Mouse (Mus musculus): ENCODE data around the gene Sh3bp5.

Sh3bp5 gene

GRCm38 (mm10) chr14:31439279-31439678 is 3.4 kb upstream of the Sh3bp5 start:
- ChIA-PET POLR2A (interaction anchor here in 2 of 4 experiments (1.4 to 1.5 kb wide), 2 partner anchors 37 to 202 kb away, joined by 3 read pairs; partner anchors contain the start of genes Btd (in 1 of the 2), Gm49387 (in 1 of the 2) and Hacl1 (in 1 of the 2)), CTCF (interaction anchor here in 2 of 4 experiments (0.6 to 1.2 kb wide), 3 partner anchors 75 to 622 kb away, joined by 3 to 6 read pairs (median 3); no protein-coding TSS in a partner anchor)

DNA sequence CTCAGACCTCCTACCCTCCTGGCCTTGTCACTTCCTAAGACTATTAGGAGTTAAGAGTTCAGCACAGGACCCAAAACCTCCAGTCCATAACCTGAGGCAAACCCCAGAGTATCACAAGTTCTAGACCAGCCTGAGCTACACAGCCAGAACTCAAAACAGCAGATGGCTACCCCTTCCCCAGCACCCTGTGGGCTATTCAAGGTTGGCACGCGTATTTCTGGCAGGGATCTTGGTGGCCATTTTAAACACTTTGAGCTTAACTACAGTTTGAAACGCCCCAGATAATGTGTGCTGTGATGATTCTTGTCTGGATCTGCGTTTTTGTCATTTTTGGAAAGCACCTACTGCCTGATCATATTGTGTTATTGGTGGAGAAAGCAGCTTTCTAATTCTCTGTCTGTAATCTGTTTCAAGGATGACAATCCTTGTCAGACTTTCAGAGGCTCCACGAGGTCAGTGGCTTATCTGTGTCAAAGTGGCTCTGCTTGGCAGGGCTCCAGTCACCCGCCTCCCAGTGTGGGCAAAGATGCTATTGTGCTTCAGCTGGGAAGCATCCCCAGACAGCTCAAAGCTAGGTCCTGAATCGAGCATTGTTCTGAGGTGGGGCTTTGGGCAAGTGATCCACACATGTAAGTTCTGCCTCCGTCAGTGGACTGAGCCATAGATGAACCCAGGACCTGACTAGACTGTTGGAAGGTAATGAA is 2.1 kb upstream of the Sh3bp5 start:
- CTCF ChIA-PET, result interaction anchor here in 1 of 4 experiments (0.6 kb wide), 1 partner anchor 35 kb away, joined by 9 read pairs; no protein-coding TSS in a partner anchor
- POLR2A ChIA-PET, result interaction anchor here in 2 of 4 experiments (0.9 to 1.1 kb wide), 2 partner anchors 23 to 70 kb away, joined by 3 read pairs; no protein-coding TSS in a partner anchor

DNA sequence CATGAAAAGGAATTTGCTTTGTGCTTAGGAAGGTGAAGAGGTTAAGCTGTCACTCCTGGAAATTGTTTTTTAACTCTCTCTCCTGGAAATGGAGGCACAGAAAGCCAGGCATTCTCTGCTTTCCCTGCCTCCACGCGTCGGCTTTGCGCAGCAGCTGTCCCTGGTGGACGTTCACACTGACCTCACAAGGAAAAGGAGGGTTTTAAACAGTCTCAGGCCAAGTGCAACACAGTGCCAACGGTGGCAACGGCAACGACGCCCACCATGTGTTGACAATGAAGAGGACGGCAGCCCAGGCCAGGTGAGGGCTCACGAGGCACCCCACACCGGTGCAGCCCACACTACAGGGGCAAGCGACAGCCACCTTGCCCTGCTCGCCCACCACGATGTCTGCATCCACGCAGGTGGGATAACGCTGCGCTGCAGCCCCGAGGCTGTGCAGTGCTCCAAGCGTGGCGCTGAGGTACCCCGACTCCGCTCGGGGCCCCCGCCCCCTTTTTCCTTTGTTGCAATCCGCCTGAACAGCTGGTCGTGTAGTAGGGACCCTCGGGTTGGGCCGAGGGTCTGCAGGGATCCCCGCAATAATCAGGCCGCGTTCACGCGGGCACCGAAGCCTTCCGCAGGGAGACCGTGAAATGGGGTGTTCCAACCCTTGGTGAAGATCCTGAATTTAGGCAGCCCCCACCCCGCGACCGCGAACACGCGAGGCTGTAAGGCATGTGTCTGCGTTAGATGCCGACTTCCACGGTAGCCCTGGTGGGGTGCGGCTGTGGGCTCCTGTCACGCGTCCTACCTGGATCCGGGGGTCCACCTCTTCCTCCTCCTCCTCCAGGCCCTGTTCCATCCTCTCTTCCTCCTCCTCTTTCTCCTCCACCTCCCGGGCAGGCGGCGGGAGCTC is 611 bp downstream of the Sh3bp5 start:
- ChIA-PET POLR2A (interaction anchor here in 1 of 4 experiments (0.7 to 1.2 kb wide), 3 partner anchors 26 to 172 kb away, joined by 3 read pairs; no protein-coding TSS in a partner anchor), CTCF (interaction anchor here (0.6 to 1.6 kb wide), 6 partner anchors 8 to 168 kb away, joined by 3 to 6 read pairs (median 4); no protein-coding TSS in a partner anchor)

GRCm38 (mm10) chr14:31434426-31434825 is 1.5 kb downstream of the Sh3bp5 start:
- ChIA-PET POLR2A (interaction anchor here in 2 of 4 experiments (0.5 to 1.2 kb wide), 4 partner anchors 27 to 172 kb away, joined by 3 read pairs; no protein-coding TSS in a partner anchor), CTCF (interaction anchor here in 2 of 4 experiments (0.6 to 1.0 kb wide), 5 partner anchors 9 to 167 kb away, joined by 3 to 4 read pairs (median 3); no protein-coding TSS in a partner anchor)

DNA sequence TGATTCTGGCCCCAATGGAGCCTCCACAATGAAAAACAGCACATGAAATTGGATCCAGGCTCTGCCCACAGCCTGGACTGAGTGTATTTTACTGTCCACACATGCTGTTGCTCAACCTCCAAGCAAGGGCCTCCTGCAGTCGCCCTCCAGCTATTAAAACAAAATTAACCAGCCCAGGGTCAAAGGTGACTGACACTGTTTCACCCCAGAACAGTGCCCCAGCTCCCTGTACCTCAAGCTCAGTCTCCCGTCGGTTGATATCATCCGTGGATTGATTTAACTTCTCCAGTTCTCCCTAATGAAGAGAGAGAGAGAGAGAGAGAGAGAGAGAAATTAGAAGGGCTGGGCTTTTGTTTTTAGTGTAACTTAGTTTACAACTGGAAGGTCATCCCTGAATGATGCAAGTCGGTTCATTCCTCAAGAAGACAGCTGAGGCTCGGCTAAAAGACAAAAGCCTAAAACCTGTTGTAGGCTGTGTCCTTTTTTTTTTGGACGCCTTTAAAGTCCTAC is 2.0 kb downstream of the Sh3bp5 start:
- ChIA-PET CTCF (interaction anchor here in 2 of 4 experiments (0.6 to 1.0 kb wide), 4 partner anchors 23 to 981 kb away, joined by 3 to 4 read pairs (median 3); no protein-coding TSS in a partner anchor), POLR2A (interaction anchor here in 2 of 4 experiments (0.5 to 1.2 kb wide), 2 partner anchors 27 to 39 kb away, joined by 3 read pairs; no protein-coding TSS in a partner anchor)

GRCm38 (mm10) chr14:31433126-31433525 is 2.8 kb downstream of the Sh3bp5 start:
- ChIA-PET CTCF (interaction anchor here in 1 of 4 experiments (0.5 kb wide), 1 partner anchor 171 kb away, joined by 3 read pairs; no protein-coding TSS in a partner anchor), POLR2A (no interaction called here)

DNA sequence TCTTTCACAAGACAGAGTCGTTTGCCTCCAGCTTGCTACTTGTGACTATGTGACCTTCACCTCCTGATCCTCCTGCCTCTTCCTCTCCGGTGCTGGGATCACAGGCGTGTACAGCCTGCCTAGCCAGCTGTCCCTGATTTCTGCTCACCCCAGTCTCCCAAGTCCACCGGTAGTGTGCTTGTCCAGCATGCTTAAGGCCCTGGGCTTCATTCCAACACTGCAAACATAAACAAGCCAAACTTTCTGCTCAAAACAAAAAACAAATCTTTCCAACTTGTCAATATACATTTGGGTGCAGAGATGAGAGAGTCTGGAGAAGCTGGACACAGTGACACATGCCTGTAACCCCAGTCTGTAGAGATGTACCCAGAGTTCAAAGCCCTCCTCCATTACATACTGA is 3.5 kb downstream of the Sh3bp5 start:
- CTCF ChIA-PET, result interaction anchor here in 1 of 4 experiments (0.9 kb wide), 1 partner anchor 516 kb away, joined by 3 read pairs; no protein-coding TSS in a partner anchor
- POLR2A ChIA-PET, result no interaction called here

GRCm38 (mm10) chr14:31431789-31432330 is 4.0 kb downstream of the Sh3bp5 start:
- CTCF ChIA-PET, result interaction anchor here in 1 of 4 experiments (0.9 kb wide), 1 partner anchor 516 kb away, joined by 3 read pairs; no protein-coding TSS in a partner anchor
- POLR2A ChIA-PET, result interaction anchor here in 2 of 4 experiments (0.6 to 1.5 kb wide), 3 partner anchors 25 to 59 kb away, joined by 3 read pairs; no protein-coding TSS in a partner anchor

DNA sequence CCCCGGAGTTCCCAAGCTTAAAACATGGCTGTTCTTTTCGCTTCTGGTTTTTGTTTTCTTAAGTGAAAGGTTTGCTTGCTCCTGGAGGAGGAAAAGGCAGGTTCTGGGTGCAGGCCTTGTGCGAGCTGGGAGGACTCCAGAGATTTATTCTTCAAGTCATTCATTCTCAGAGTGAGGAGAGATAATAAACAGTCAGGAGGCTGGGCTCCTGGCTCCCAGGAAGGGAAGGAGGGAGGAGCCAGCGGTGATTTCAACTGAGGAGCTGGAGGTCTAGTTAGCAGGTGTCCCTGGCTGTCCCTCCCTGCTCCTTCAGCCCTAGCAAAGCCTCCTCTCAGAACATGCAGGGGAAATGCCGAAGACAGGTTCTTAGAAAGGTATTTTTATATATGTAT is 6.9 kb downstream of the Sh3bp5 start:
- ChIA-PET CTCF (interaction anchor here in 1 of 4 experiments (0.6 to 1.5 kb wide), 2 partner anchors 43 to 44 kb away, joined by 3 read pairs; no protein-coding TSS in a partner anchor), POLR2A (interaction anchor here in 2 of 4 experiments (0.6 to 1.9 kb wide), 3 partner anchors 12 to 107 kb away, joined by 5 read pairs; no protein-coding TSS in a partner anchor)

DNA sequence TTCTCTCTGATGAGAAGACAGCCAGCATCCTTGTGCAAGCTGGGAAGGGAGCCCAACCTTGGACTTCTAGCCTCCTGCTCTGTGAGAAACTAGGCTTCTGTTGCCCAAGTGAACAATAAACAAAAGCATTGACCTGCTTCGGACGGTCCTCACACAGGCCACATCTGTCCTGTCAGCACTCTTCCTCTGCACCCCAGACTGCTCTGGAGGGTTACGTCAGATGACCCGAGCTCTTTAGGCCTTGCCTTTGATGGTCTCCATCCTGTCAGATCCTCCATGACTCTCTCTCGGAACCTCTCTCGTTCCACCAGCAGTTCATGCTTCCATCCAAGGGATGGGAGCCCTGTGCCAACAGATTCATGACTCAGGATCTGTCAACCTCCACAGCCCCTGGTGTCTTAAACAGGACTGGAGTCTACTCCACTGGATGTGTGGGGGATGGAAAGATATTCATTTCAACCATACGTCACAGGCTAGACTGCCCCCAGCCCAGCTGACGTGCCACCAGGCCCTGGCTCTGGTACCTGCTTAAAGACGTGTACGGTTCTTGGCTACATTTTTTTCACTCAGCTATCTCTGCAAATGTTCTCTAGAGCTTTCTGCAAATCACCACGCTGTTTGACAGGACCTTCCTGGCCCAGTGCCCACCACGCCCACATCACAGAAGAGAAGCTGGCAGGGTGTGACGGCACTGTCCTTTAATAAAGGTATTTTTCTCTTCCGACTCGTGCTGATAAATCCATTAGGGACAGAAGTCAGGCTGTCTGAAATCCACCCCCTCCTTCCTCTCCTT is 7.5 kb downstream of the Sh3bp5 start:
- POLR2A ChIA-PET, result interaction anchor here in 1 of 4 experiments (0.6 kb wide), 2 partner anchors 24 to 108 kb away, joined by 5 read pairs; no protein-coding TSS in a partner anchor
- CTCF ChIA-PET, result interaction anchor here in 1 of 4 experiments (0.6 to 1.5 kb wide), 2 partner anchors 43 to 44 kb away, joined by 3 read pairs; no protein-coding TSS in a partner anchor

- ChIA-PET CTCF (no interaction called here), POLR2A (interaction anchor here in 1 of 4 experiments (1.0 to 1.2 kb wide), 2 partner anchors 9 to 35 kb away, joined by 3 to 4 read pairs; no protein-coding TSS in a partner anchor)
These were observed 12.7 kb downstream of the Sh3bp5 start for GRCm38 (mm10) chr14:31422961-31423791.

DNA sequence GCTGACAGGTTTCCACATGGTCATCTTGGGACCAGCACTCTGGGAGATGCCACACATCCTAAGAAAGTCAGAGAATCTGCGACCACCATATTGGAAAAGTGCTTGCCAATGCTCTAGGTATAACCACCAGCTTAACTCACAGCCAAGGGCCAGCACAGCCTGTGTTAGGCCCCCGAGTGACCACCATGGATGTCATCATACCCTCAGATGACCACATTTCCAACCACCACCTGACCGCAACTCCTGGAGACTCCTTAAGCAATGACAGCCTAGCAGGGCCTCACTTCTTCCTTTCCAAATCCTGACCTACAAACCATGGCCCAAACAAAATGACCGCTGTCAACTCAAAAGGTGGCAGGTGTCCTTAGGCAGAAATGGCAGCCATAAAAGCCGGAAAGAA is 13.5 kb downstream of the Sh3bp5 start:
- ChIA-PET POLR2A (interaction anchor here in 2 of 4 experiments (0.6 to 0.8 kb wide), 2 partner anchors 20 to 837 kb away, joined by 3 to 5 read pairs; no protein-coding TSS in a partner anchor), CTCF (no interaction called here)

- POLR2A ChIA-PET, result interaction anchor here in 2 of 4 experiments (0.6 to 0.8 kb wide), 4 partner anchors 19 to 929 kb away, joined by 3 to 5 read pairs (median 4); no protein-coding TSS in a partner anchor
These were observed 14.2 kb downstream of the Sh3bp5 start for GRCm38 (mm10) chr14:31421509-31422295.

GRCm38 (mm10) chr14:31420985-31421384 is 14.9 kb downstream of the Sh3bp5 start:
- ChIA-PET POLR2A (interaction anchor here in 3 of 4 experiments (0.6 to 0.7 kb wide), 3 partner anchors 43 to 485 kb away, joined by 3 to 5 read pairs (median 4); no protein-coding TSS in a partner anchor), CTCF (interaction anchor here in 2 of 4 experiments (0.7 to 1.1 kb wide), 2 partner anchors 15 to 113 kb away, joined by 3 to 5 read pairs; partner anchors contain the start of gene Sh3bp5 (in 1 of the 2))

More at GRCm38 (mm10) chr14:31421509-31422295, 14.2 kb downstream of the Sh3bp5 start:
- CTCF ChIA-PET, result interaction anchor here in 1 of 4 experiments (0.5 to 0.7 kb wide), 2 partner anchors 113 to 129 kb away, joined by 5 to 7 read pairs; no protein-coding TSS in a partner anchor

DNA sequence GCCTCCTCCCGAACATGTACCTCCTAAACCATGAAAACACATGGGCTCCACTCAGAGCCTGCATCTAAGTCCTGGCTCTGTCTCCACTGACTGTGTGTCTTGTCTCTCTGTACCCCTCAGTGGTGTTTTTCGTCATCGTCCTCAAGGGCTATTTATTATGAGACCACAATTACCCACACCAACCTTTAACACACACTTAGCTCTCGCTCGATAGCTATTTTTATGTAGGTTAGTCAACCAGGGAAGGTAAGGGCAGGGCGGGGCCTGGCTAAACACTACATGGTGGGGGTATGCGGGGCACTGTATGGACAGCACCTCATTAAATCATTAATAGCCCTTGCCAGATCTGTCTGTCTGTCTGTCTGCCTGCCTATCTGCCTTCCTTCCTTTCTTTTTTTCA is 15.3 kb downstream of the Sh3bp5 start:
- ChIA-PET CTCF (interaction anchor here in 1 of 4 experiments (1.1 kb wide), 1 partner anchor 15 kb away, joined by 3 read pairs; the partner anchor contains the start of gene Sh3bp5), POLR2A (interaction anchor here in 2 of 4 experiments (0.6 to 1.0 kb wide), 2 partner anchors 43 to 84 kb away, joined by 3 to 5 read pairs; partner anchors contain the start of gene Capn7 (in 1 of the 2))

Measured in embryonic stem cell, embryonic (primary cell).